Mouse (Mus musculus) hindbrain, embryonic 13.5 days (tissue): ENCODE measurements around the gene Dnajc5g. TPM values are rescaled to one million over a fixed set of nuclear protein-coding genes. Genes with fewer than 3 reads are reported as not detected.

Experiments used
- polyA plus RNA-seq: library from polyadenylated mRNA; unstranded; fragments of >200 nt; fragmentation: Nextera tagmentation; extraction: Ambion mirVana; gene quantifications from 2 replicates; pipeline ENCODE4 v1.2.1, GENCODE M21; 2015

The Dnajc5g gene
- polyA plus RNA-seq, 1 experiment from 2014 or later: not detected

Other genes starting within 250 kb of the Dnajc5g start
- 59.5 and 61.9 TPM in 2 replicates for gene Tmem214, start 238.3 kb upstream of the Dnajc5g start, polyA plus RNA-seq
- gene Agbl5, start 217.6 kb upstream of the Dnajc5g start, polyA plus RNA-seq: 23.6 and 24.8 TPM in 2 replicates
- gene Ost4, start 198.5 kb upstream of the Dnajc5g start, polyA plus RNA-seq: 272 and 289 TPM in 2 replicates
- 23.6 and 30.2 TPM in 2 replicates for gene Emilin1, start 192.9 kb upstream of the Dnajc5g start, polyA plus RNA-seq
- gene Khk, start 184.9 kb upstream of the Dnajc5g start, polyA plus RNA-seq: 8.7 and 9.1 TPM in 2 replicates
- gene Cgref1, start 160.7 kb upstream of the Dnajc5g start, polyA plus RNA-seq: 30.3 and 34.1 TPM in 2 replicates
- 110 and 112 TPM in 2 replicates for gene Preb, start 145.9 kb upstream of the Dnajc5g start, polyA plus RNA-seq
- 0.04 TPM in 1 of 2 replicates, not detected in the other for gene Tcf23, start 137.6 kb upstream of the Dnajc5g start, polyA plus RNA-seq
- gene Atraid, start 58.0 kb upstream of the Dnajc5g start, polyA plus RNA-seq: 165 and 184 TPM in 2 replicates
- 18.1 and 20.3 TPM in 2 replicates for gene Slc5a6, start 57.4 kb upstream of the Dnajc5g start, polyA plus RNA-seq
- 13.7 and 14.7 TPM in 2 replicates for gene Cad, start 51.5 kb upstream of the Dnajc5g start, polyA plus RNA-seq
- 30.5 and 35.0 TPM in 2 replicates for gene Slc30a3, start 2.0 kb downstream of the Dnajc5g start, polyA plus RNA-seq
- 0.16 TPM in 1 of 2 replicates, not detected in the other for gene Trim54, start 10.4 kb downstream of the Dnajc5g start, polyA plus RNA-seq
- gene Ucn, start 32.5 kb downstream of the Dnajc5g start, polyA plus RNA-seq: not detected in 2 replicates
- 54.2 and 58.2 TPM in 2 replicates for gene Mpv17, start 48.0 kb downstream of the Dnajc5g start, polyA plus RNA-seq
- 0.78 and 1.8 TPM in 2 replicates for gene Gm29609, start 73.6 kb downstream of the Dnajc5g start, polyA plus RNA-seq
- 67.5 and 72.2 TPM in 2 replicates for gene Gtf3c2, start 73.9 kb downstream of the Dnajc5g start, polyA plus RNA-seq
- gene Snx17, start 86.9 kb downstream of the Dnajc5g start, polyA plus RNA-seq: 126 TPM in 2 replicates
- gene Eif2b4, start 87.1 kb downstream of the Dnajc5g start, polyA plus RNA-seq: 77.0 and 77.9 TPM in 2 replicates
- 13.8 and 15.7 TPM in 2 replicates for gene Zfp513, start 96.0 kb downstream of the Dnajc5g start, polyA plus RNA-seq
- 168 and 173 TPM in 2 replicates for gene Ppm1g, start 114.4 kb downstream of the Dnajc5g start, polyA plus RNA-seq
- gene Nrbp1, start 134.6 kb downstream of the Dnajc5g start, polyA plus RNA-seq: 150 and 161 TPM in 2 replicates
- gene Gm9970, start 134.9 kb downstream of the Dnajc5g start, polyA plus RNA-seq: 0.65 TPM in 1 of 2 replicates, not detected in the other
- 2.7 and 3.2 TPM in 2 replicates for gene Krtcap3, start 145.4 kb downstream of the Dnajc5g start, polyA plus RNA-seq
- gene Ift172, start 184.8 kb downstream of the Dnajc5g start, polyA plus RNA-seq: 33.3 and 34.6 TPM in 2 replicates
- gene Fndc4, start 189.8 kb downstream of the Dnajc5g start, polyA plus RNA-seq: 67.4 and 79.7 TPM in 2 replicates
- gene Gckr, start 191.2 kb downstream of the Dnajc5g start, polyA plus RNA-seq: 0.17 and 0.48 TPM in 2 replicates